Mouse (Mus musculus) G1E (cell line): ENCODE results near the gene Echs1.

Experiments
- CTCF ChIP-seq: IDR thresholded peaks from 2 replicates; pipeline ENCODE4 v1.5.1; 2012; ENCODE audit warnings: low read depth, low read length, inconsistent platforms, mixed read lengths
- GATA1 ChIP-seq: IDR thresholded peaks from 2 replicates; pipeline ENCODE4 v1.6.1; 2012; ENCODE audit warnings: borderline replicate concordance, low read length, inconsistent platforms, mixed read lengths
- GATA2 ChIP-seq: IDR thresholded peaks from 2 replicates; pipeline ENCODE4 v1.6.1; 2012; ENCODE audit warnings: low read depth, low read length, inconsistent platforms, borderline replicate concordance
- POLR2AphosphoS5 ChIP-seq: IDR thresholded peaks from 2 replicates; pipeline ENCODE4 v1.6.1; 2012; ENCODE audit warnings: low read depth, low read length, inconsistent platforms; ENCODE audit not compliant: insufficient replicate concordance
- TAL1 ChIP-seq: conservative IDR thresholded peaks from 2 replicates; pipeline ENCODE4 v1.6.1; 2012; ENCODE audit warnings: low read depth, low read length, inconsistent platforms, mixed read lengths

DNA sequence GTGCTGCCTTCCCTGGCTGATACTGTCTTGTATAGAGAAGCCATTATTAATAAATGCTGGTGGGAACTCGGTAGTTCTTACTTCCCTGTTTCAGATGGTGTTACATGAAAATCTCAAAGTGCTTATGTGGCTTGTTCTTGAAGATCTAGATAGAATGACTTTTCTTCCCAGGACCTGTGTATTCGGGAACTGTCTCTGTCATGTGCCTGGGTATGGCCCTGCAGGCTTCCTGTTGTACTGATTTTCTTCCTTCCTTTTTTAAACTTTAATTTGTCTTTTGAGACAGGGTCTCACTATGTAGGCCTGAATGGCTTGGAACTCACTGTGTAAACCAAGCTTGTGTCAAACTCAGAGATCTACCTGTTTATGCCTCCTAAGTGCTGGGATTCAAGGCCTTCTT, 11.6 kb upstream of the Echs1 start:
- TF ChIP-seq CTCF (no peak), TAL1 (no peak), GATA1 (no peak), POLR2AphosphoS5 (no peak), GATA2 (no peak)
